Mouse (Mus musculus) cerebellum, adult 2 months (tissue): ENCODE measurements around the gene Comtd1.

ENCODE experiments used
- CTCF ChIP-seq: fragments of 200-500 bp; IDR thresholded peaks from 2 replicates; pipeline ENCODE4 v1.5.1; 2011; ENCODE audit warnings: low read depth, mild to moderate bottlenecking, control low read depth, low read length, moderate library complexity, borderline replicate concordance; ENCODE audit not compliant: insufficient read depth
- POLR2A ChIP-seq: fragments of 200-500 bp; IDR thresholded peaks from 2 replicates; pipeline ENCODE4 v1.6.1; 2011; ENCODE audit warnings: low read length, control low read depth, borderline replicate concordance; ENCODE audit not compliant: insufficient read depth

DNA sequence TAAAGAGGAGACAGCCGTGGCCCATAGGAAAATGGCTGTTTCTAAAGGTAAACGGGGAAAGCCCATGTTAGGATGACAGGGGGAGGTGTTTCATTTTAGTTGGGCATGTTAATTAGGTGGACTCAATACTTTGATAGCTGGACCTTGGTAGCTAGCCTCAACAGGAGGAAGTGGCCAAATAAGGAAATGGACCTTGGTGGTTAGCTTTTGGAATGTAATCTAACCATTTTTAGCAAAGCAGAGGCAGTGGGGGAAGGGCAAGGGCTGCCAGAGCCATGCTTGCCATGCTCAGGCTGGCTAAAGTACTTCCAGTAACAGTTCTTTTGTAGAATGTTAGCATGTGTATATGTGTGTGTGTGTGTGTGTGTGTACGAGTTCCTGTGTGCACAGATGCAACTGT is 34.9 kb downstream of the Comtd1 start:
- no peak for TF ChIP-seq POLR2A
- no peak for TF ChIP-seq CTCF
